Mouse (Mus musculus): Measurements from ENCODE around the gene Cc2d2a.
A peak's percentile ranks its signal among the peaks of the same experiment; 100 is the strongest.

Cc2d2a gene

DNA sequence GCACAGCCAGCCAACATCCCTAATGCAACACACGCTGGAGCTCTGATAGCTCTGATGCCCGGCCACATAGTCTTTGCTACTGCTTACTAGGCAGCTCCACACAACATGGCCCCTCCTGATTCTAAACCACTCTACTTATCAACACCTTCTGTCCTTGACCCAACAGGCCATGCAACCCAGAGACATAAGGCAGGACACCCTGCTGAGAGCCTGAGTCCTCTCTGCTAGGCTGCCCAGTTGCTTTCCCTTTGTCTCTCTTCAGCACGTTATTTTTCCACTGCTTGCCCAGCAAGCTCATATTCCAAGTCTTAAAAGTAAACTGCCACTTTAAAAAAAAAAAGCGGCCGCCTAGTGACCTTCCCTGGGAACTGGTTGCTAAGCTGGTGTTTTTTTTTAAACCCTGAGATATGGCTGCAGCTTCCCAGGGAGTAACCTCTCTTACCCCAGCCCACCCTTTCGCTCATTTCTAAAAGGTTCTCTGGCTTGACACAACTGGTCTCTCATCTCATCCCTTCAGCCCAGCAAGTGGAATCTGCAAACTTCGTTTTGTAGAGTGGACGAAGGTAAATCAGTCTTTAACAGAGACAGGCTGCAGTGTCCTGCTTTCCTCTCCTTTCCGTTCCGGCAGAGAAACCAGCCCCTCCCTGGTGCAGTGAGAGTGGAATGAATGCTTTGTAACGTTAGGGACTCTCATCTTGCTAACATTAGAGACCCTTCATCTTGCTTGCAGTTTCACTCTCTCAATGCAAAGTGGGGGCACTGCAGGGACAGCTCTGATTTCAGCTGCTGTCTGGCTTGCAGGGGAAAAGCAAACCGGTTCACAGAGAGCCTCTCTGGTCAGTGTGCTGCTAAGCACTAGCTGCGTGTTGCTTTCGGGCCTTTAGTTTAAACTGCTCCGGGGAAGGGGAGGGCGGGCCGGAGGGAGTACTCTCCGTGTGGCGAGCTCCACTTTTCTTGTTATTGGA, at the start of gene Cc2d2a:
Cc2d2a (plus strand) TSS at position 350 of the 965 bp plus-strand sequence.
- no peak for DNase-seq (ENCODE audit: low spot score in 2 of 2)

DNA sequence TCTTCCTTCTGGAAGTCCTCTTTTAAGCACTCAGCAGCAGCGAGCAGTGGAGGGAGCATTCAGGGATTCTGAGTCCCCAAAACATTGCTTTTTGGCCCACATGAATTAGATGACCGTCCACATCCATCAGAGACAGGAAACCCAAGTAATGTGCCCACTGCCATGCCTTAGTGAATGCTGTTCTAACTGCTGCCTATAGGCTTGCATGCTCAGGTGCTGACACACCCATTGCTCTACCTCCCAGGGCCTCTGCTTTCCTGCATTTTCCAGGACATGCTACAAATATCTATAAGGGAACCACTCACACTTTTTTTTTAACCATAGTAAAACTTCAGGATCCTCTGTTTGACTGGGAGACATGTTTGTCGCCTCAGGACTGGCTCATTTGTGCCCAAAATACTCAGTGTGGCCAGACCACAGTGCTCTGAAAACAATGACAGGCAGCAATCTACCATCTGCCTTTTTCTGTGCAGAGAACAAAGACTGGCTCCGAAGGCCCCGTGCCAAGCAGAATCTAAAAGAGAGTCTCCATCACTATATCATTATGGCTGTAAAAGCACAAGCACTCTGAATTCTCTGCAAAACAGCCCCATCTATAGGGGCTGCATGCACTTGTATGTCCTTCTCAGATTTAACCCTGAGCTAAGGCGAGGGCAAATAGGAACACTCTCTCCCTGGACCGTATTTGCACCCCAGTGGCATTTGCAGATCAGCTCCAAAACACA, 40.4 kb upstream of the Cc2d2a start:
- no peak for DNase-seq (ENCODE audit: low spot score in 2 of 2)

DNA sequence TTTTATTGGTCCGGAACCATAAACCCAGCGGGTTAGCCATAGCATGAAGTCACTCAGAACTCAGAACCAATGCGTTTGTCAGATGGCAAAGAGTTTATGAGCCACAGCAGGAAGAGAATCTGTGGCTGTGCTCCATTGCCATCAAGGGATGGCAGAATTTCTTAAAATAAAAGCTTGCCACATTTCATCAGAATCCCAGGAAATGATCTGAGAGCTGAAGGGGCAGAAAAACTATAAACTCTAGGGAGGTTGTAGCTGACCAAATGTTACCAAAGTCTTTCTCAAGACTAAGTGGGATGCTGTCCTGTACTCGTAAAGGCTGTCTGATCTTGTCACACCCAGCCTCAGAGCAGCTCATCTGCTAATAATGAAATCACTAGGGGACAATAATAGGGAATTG, 36.7 kb upstream of the Cc2d2a start:
- DNase-seq (ENCODE audit: low spot score in 2 of 2): no peak

DNA sequence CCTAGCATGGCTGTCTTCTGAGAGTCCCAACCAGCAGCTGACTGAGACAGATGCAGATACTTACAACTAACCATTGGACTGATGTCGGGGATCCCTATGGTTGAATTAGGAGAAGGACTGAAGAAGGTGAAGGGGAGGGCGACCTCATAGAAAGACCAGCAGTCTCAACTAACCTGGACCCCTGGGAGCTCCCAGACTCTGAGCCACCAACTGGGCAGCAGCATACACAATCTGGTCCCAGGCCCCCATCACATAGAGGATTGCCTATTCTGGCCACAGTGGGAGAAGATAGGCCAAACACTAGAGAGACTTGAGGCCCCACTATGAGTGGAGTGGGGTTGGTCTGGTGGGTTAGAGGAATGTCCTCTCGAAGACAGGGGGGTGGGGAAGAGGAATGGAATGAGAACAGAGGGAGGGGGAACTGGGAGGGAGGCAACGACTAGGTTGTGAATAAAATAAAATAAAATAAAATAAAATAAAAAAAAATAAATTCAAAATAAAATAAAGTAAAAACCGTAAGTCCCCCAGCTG, 28.0 kb upstream of the Cc2d2a start:
- no peak for DNase-seq (ENCODE audit: low spot score in 2 of 2)

DNA sequence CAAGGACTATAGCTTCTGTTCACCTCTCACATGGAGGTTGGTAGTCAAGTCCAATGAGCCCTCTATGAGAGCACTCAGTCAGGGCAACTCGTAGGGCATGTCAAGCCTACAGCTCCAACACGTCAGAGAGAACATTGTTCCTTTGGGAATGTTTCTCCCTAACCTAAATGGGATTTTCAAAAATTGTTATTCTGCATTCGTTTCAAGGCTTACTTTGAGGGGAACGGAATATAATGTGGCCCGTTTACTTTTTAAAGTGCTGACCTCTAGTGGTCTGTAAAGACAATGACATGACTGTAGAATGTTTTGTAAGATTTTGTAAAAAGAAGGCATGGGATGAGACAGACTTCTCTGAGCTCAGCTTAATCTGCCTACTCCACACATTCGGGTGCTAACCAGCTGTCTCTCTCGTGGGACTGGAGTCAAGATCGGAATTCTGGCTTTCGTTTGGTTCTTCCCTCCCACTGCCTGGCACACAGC, 27.5 kb upstream of the Cc2d2a start:
- DNase-seq (ENCODE audit: low spot score in 2 of 2): no peak

DNA sequence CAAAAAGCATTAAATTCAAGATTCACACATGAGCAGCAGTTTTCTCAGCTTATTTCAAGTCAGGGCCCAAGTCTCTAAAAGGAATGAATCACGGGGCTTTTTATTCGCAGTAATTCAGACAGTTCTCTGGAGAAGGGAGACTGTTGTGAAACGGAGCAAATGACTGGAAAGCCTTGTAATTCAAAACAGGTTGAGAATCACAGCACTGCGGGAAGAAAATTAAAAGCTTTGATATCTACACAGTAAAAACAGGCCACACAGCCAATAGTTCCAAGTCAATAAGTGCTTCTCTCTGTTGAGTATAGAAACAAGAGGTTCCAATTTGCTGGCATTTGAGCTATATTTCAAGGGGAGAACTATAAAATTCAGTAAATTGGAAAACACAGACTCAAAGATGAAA, 17.1 kb upstream of the Cc2d2a start:
- DNase-seq (ENCODE audit: low spot score in 2 of 2): no peak

DNA sequence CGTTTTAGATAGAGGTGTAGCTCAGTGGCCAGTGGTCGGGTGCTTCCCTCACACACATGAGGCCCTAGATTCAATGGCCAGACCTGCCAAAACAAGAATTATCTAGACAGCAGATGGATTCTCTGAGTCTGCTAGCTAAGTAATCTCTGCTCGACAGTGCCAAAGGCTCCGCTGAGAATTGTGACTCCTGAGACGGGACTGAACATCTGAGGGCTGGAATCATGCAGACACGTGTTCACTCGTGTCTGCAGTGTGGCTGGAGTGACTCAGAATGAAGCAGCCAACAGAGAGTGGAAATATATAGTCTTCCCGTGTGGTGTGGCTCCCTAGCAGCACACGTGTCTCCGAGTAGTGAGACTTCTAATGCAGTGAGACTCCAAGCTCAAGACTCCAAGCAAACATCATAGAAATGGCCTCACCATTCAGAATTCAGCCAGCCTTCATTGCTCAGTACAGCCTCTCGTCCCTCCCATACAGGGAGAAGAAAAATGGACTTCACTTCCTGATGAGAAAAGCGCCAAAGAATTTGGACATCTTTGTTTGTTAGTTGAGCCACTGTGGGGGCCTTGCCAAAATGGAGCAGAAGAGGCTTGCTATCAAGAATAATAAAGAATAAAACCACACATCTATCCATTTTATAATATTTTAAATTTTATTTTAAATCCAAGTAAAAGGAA, 14.9 kb upstream of the Cc2d2a start:
- DNase-seq (ENCODE audit: low spot score in 2 of 2): no peak

DNA sequence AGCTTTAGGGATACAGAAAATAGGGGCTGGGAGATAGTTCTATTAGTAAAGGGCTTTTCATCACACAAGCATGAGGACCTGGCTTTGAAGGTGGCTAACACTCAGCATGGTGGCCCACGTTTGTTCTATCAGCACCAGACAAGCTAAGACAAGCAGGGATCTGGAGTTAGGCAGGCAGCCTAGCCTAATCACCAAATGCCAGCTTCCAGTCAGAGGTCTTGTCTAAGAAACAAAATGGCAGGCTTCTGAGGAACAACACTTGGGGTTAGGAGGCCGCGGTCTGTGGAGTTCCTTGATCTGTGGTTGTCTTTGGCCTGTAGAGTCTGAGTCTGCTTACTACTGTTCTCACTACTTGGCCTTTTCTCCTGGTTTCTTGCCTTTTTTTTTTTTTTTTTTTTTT, 648 bp upstream of the Cc2d2a start:
- no peak for DNase-seq (ENCODE audit: low spot score in 2 of 2)

DNA sequence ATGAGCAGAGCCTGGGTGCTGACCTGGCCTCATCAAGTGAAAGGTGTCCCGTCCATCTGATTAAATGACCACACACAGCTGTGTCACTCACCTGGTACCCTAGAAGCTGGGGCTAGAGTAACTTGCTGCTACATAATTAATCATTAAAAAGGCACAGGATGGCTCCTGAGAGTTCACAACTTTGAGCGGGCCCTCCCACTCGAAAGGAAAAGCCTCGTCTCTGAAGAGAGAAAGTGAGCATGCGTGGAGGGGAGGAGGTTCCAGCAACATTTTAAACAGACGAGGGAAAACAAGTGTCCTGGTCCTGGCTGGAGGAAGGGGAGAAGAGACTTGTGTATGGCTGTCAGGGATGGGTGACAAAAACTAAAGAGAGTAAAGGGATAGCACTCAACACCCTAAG, 1.4 kb downstream of the Cc2d2a start:
- DNase-seq (ENCODE audit: low spot score in 2 of 2): no peak

DNA sequence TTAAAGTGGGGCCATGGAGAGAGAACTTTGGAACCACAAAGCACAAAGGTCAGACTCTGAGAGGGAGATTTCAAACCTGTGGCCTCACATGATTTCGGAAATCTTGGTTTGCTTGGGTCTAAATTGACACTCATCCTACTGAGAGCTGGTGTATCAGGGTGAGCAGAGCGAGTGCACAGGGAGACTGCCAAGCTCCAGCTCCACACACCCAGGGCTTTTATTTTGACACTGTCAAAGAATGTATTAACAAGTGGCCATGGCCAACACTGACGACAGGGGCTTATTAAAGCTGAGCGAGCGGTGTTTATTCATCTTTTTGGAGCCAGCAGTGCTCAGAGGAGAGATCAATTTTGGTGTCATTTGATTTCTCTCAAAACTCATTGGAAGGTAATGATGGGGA, 3.0 kb downstream of the Cc2d2a start:
- no peak for DNase-seq (ENCODE audit: low spot score in 2 of 2)

DNA sequence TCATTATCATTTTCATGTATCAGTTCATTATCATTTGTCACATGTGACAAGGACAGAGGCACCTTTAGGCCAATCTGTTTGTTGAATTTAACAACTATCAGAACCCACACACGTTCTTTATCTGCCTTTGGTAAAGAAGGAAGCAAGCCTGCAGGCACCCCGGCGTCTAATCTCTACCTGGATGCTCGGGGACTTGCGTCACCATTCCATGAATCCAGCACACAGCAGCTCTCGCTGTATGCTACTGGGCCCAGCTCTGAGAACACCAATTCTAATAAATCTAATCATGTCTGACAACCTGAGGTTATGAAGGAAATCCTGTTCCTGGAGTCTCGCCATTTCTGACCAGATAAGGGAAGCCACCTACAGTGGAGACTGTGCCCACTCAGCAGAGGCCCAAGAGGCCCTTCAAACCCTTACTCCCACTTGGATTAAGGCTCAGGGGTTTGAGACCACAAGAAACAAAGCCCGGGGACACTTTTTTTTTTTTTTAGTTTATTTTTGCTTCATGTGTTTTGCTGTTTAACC, 7.0 kb downstream of the Cc2d2a start:
- DNase-seq (ENCODE audit: low spot score in 2 of 2): no peak

DNA sequence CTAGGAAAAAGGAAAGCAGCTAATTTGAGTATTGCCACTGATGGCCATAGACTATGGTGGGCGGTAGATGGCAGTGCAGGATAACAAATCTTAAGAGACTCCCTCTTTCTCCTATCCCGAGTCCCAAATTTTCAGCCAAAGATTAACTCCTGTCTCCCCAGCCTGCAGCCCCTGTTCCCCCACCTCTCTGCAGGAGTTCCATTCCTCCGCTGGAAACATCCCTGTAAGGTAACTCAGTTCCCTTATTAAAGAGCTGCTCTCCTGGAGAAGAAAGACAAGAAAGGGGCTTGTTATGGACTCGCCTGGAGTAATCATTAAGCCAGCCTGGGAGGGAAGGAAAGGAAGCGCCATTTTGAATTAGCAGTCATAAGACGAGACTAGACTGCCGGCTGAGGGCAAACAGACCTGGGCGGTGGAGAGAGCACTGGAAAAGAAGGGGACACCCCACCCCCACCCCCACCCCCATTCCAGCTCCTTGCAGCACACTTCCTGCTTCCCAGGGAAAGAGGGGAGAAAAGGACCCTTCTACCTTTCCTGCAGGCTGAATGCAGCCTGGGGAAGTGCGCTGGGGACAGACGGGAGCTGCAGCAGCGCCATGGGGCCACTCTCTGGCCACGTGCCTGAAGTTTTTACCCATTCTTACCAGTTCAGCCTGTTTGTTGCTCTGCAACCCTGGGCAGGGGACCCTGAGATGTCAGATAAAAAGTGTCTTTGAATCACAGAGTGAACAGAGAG, 10.2 kb downstream of the Cc2d2a start:
- DNase-seq (ENCODE audit: low spot score in 2 of 2): peak in 1 of 2 experiments; percentile 18

DNA sequence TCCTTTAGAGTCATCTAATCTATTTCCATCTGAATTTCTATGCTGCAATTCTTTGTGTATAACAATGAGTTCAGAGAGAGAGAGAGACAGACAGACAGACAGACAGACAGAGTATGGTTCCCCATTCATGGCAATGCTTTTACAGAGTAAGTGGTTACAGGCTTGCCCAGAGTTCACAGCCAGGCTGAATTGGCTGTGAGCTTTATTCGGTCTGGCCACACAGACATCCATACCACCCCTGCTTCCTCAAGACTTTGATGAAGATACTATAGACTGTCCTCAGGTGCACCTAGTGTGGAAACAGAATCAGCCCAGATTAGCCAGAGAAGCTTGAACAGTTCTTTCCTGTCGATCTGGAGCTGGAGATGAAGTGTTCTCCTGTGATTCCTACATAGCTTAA, 10.9 kb downstream of the Cc2d2a start:
- DNase-seq (ENCODE audit: low spot score in 2 of 2): no peak

DNA sequence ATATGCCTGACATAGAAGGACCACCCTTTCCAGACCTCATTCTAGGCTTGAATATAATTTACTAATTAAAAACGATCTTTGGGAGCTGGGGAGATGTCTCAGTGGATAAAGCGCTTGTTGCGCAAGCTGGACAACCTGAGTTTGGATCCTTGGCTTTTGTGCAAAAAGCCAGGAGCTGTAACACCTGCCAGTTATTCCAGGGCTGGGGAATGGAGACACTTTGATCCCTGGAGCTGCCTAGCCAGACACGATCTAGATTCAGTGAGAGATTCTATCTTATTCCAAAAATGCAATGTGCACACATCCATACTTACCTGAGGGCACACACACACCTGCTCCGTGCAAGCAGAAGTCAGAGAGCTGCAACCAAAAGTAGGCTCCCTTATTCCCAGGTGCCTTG, 23.3 kb downstream of the Cc2d2a start:
- DNase-seq (ENCODE audit: low spot score in 2 of 2): no peak

DNA sequence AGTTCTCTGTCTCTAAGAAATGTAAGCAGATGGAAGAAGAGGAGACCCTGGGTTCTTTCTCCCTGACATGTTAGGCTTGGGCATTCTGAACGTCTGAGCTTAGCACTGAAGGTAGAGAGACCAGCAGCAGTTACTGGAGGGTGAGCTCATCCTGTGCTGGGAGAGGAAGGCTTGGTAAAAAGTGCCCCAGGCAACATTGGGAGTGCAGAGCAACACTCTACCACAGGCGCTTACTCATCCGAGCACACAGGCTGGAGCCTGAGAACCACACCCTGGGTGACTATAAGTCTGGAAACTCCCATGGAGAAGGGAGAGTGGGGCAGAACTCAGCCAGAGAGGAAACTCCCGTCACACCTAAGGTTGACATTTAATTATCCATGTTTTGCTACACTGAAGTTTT, 30.3 kb downstream of the Cc2d2a start:
- DNase-seq (ENCODE audit: low spot score in 2 of 2): no peak

DNA sequence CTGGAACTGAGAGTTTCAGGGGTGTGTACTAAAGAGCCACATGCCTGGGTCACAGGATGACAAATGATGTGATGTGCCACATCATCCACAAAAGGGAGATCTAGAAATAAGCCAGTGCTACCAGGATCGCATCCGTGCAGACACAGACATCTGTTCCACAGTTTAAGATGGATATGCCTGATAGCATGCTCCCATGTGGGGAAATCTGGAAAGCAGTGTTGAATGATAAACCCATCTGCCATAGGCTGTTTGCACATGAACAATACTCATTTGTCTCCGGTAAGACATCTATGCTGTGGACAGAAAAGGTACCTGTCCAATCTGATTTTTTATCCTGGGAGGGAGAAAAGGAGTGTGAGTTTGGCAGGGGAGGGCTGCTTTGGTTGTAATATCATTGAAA, 35.0 kb downstream of the Cc2d2a start:
- no peak for DNase-seq (ENCODE audit: low spot score in 2 of 2)

DNA sequence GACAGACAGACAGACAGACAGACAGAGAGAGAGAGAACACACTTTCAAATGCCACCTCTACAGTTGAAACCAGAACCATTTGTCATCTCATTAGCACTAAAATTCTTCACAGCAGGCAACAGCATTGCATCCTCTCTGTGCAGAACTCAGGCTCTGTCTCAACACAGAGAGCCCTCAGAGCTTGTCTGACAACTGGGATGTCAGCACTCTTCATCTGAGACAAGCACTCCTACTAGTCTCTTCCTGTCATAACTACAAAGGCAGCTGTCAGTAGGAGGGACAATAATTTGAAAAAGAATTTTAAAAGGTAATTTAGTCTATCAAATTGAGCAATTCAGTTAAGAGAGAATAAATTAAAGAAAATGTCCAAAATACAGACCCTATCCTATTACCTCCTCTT, 37.1 kb downstream of the Cc2d2a start:
- DNase-seq (ENCODE audit: low spot score in 2 of 2): no peak

DNA sequence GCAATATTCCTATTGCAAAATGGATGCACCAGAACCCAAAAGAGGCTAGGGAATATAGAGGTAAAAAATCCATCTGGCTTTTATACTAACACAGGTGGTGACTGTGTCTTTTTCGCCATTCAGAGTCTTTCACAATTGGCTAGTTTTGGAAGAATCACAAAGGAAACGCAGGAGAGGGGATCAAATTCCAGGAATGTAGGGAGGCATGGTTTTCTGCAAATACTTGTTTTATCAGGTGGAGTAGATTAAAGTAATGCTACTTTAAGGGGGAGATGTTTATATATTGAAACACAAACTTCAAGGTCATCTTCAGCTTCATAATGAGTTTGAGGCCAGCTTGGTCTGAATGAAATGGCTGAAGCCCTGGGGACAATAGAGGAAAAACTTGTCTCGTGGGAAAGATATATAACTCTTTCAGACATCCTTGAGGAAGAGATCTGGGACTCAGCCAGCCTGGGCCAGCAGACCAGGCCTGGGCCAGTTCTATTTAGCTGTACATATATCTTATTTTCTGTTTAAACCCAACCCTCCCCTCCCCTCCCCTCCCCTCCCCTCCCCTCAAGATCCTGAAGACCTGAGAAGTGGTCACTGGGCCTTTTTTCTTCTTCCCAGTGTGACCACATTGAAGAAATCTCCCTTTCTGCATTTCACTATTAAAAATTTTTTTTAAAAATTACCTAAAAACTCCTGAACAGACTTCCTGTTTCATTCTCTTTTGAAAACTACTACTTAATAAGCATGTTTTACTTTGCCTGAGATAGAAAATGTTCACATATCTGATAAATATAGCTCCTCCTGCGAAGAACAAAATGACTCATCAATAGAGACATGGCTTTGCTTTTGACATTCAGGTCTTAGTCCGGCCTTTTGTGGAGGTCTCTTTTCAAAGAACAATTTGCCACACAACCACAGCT, 59.6 kb downstream of the Cc2d2a start:
- no peak for DNase-seq (ENCODE audit: low spot score in 2 of 2)

DNA sequence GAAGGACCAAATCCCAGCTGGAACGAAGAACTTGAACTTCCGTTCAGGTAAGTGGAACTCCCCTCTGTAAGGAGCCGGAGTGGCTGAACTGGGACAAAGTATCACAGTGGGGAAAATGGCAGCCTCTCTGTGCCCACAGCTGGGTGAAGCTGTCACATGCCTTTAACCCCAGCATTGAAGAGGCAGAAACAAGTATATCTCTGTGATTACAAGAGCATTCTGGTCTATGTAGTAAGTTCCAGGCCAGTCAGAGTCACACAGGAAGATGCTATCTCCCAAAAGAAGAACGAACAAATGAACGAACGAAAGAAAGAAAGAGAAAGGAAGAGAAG, 60.3 kb downstream of the Cc2d2a start:
- DNase-seq (ENCODE audit: low spot score in 2 of 2): no peak

DNA sequence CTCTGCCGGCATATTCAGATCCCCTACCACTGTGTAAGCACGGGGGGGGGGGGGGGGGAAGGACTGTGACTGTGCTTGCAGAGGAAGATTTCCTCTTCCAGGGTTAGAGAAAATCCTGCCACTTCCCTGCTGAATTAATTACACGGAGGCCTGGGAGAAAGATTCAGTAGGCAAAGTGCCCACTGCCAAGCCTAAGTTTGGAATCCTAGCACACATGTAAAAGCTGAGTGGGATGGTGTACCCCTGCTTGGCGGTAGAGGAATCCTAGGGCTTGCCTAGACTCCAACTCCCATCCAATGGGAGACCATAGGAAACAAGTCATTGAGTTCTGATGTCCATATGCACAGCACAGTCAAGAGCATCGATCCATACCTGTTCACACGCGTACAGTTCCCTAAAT, 61.7 kb downstream of the Cc2d2a start:
- DNase-seq (ENCODE audit: low spot score in 2 of 2): no peak

Measured in thymus, postnatal 10 days (tissue).